Mouse (Mus musculus) ES-E14 (cell line): ENCODE measurements at regions not wholly inside any gene's neighbourhood (a gene's known extent, or its start where the extent isn't known, plus 50 kb on each side); places are given as distances from the start of the nearest gene placed in this dataset.

Source experiments
- CHD2 ChIP-seq: IDR thresholded peaks from 2 replicates; pipeline ENCODE4 v1.6.1; 2014; ENCODE audit warnings: mild to moderate bottlenecking, low read depth, low read length, inconsistent platforms
- HCFC1 ChIP-seq: IDR thresholded peaks from 2 replicates; pipeline ENCODE4 v1.6.1; 2012; ENCODE audit warnings: low read length, inconsistent platforms, borderline replicate concordance; ENCODE audit not compliant: insufficient read depth
- MAFK ChIP-seq: IDR thresholded peaks from 2 replicates; pipeline ENCODE4 v1.6.1; 2014; ENCODE audit warnings: mild to moderate bottlenecking, low read depth, low read length, inconsistent platforms; ENCODE audit not compliant: insufficient read depth
- ZC3H11A ChIP-seq: IDR thresholded peaks from 2 replicates; pipeline ENCODE4 v1.6.1; 2012; ENCODE audit warnings: low read depth, mild to moderate bottlenecking, inconsistent platforms, low read length, borderline replicate concordance
- ZNF384 ChIP-seq: IDR thresholded peaks from 2 replicates; pipeline ENCODE4 v1.6.1; 2012; ENCODE audit warnings: low read depth, low read length, inconsistent platforms

GRCm38 (mm10) chr14:71609698-71610301, 881.8 kb downstream of the Gm9195 start:
- no peak for TF ChIP-seq CHD2
- no peak for TF ChIP-seq MAFK
- no peak for TF ChIP-seq HCFC1
- TF ChIP-seq ZC3H11A, result no peak
- no peak for TF ChIP-seq ZNF384
